Mouse (Mus musculus) stomach, embryonic 14.5 days (tissue): ENCODE data around the gene Fam216a. TPM values are rescaled to one million over a fixed set of nuclear protein-coding genes. Genes with fewer than 3 reads are reported as not detected.

Experiments used
- ATAC-seq: fragments of 200-750 bp; cut with Nextera tagmentation; 2 replicates; pipeline ENCODE4 v1.8.0; 2017; ENCODE audit warnings: low read depth, moderate TSS enrichment; ENCODE audit not compliant: insufficient number of reproducible peaks, insufficient read depth, low FRiP score
- H3K27ac ChIP-seq: fragments of 300-500 bp; sonication (generic); 2 replicates; pipeline ENCODE4 v1.5.1; 2014; ENCODE audit warnings: mild to moderate bottlenecking, low read length, moderate library complexity, mixed read lengths
- H3K27me3 ChIP-seq: fragments of 300-500 bp; sonication (generic); 2 replicates; pipeline ENCODE4 v1.6.1; 2014; ENCODE audit warnings: low read length, control low read depth, mixed read lengths; ENCODE audit not compliant: control insufficient read depth, insufficient read depth
- H3K36me3 ChIP-seq: fragments of 300-500 bp; sonication (generic); 2 replicates; pipeline ENCODE4 v1.6.1; 2014; ENCODE audit warnings: mild to moderate bottlenecking, control low read depth, low read length, moderate library complexity, mixed read lengths; ENCODE audit not compliant: control insufficient read depth, insufficient read depth
- H3K4me1 ChIP-seq: fragments of 300-500 bp; sonication (generic); 2 replicates; pipeline ENCODE4 v1.6.1; 2014; ENCODE audit warnings: low read length, control low read depth, mixed read lengths; ENCODE audit not compliant: control insufficient read depth, insufficient read depth
- H3K4me2 ChIP-seq: fragments of 300-500 bp; sonication (generic); replicated peaks from 2 replicates; pipeline ENCODE4 v1.6.1; 2014; ENCODE audit warnings: low read depth, low read length, control low read depth
- H3K4me3 ChIP-seq: fragments of 300-500 bp; sonication (generic); 2 replicates; pipeline ENCODE4 v1.5.1; 2014; ENCODE audit warnings: low read depth, low read length, control low read depth
- H3K9ac ChIP-seq: fragments of 300-500 bp; sonication (generic); replicated peaks from 2 replicates; pipeline ENCODE4 v1.6.1; 2014; ENCODE audit warnings: low read depth, mild to moderate bottlenecking, control low read depth, low read length, moderate library complexity, mixed read lengths
- H3K9me3 ChIP-seq: fragments of 300-500 bp; sonication (generic); 2 replicates; pipeline ENCODE4 v1.6.1; 2016; ENCODE audit warnings: low read depth, low read length, control low read depth; ENCODE audit not compliant: control insufficient read depth
- WGBS: fragments of 180-500 bp; shearing (Covaris S2); extraction: QIAGEN DNeasy Blood & Tissue Kit; methylation state at CpG from one replicate; pipeline ENCODE4 v1.1.7; 2014; 5-methylcytosine and 5-hydroxymethylcytosine counted together
- polyA plus RNA-seq: library from polyadenylated mRNA; unstranded; fragments of >200 nt; fragmentation: Nextera tagmentation; extraction: Ambion mirVana; gene quantifications from 2 replicates; pipeline ENCODE4 v1.2.1, GENCODE M21; 2014

Gene Fam216a
- polyA plus RNA-seq, 1 experiment from 2014 or later, result 62.9 TPM

DNA sequence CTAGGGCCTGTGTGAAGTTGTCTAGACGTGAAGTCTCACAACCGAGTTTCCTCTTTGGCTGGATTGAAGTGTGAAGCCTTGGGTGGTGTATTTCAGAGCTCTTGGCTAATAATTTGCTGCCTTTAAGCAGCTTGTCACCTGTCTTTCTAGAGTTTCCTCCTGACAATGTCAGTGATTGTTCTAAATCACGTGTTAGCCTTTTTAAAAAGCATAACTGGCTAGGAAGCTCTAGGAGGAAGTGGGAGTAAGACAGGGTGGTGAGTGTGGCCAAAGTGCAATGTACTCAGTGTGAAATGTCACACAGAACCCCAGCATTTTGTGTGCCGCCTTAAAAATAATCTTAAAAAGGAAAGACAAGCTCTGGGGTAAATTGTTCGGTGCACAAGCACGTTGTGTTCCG lies 28.4 kb downstream of the Fam216a start:
- no peaks in the 10 kb centered on the region for H3K27me3 ChIP-seq
- H3K4me3 ChIP-seq, result no peak overlapping the region
- no peaks in the 10 kb centered on the region for H3K4me1 ChIP-seq
- 59% methylated on average over 7 of the region's 7 CpGs for WGBS
- H3K9ac ChIP-seq, result no peak overlapping the region
- no peaks in the 10 kb centered on the region for H3K9me3 ChIP-seq
- no peak for ATAC-seq
- H3K27ac ChIP-seq, result no peak overlapping the region
- no peaks in the 10 kb centered on the region for H3K36me3 ChIP-seq
- no peak overlapping the region for H3K4me2 ChIP-seq

GRCm38 (mm10) chr5:122342874-122343273 lies 29.3 kb downstream of the Fam216a start:
- Histone ChIP-seq H3K4me1 (no peaks in the 10 kb centered on the region), H3K36me3 (no peaks in the 10 kb centered on the region), H3K4me3 (no peak overlapping the region), H3K9me3 (no peaks in the 10 kb centered on the region), H3K27me3 (no peaks in the 10 kb centered on the region), H3K4me2 (no peak overlapping the region), H3K27ac (no peak overlapping the region), H3K9ac (no peak overlapping the region)
- no peak for ATAC-seq
- WGBS, result 76% methylated on average over 1 of the region's 1 CpGs

DNA sequence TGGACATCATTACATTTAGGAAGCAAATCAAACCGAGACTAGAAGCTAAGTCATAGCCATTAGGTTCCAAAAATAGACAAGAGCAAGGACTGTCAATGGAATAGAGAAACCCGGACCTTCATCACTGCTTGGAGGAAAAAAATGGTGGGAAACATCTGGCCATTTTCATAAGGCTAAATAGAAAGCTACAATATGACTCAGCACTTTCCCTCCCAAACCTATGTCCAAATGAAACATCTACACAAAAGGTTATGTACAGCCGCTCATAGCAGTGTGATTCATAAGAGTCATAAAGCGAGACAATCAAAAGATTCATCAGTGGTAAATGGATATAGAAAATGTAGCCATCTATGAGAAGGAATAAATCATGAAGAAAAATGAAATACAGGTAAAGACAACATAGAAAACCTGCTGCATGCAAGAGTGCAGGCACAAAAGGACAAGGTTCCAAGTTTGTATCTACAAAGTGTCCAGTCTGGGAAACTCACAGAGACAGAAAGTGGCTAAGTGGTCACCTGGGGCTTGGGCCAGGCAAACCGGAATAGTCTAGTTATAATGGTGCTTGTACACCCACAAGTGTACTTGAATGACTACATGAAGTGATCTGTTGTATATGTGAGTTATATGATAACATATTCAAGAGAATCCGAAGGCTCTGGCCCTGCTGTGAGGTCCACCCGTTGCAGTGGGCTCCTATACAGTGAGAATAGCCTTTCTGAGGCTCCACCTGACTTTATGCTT lies 35.4 kb downstream of the Fam216a start:
- WGBS, result 92% methylated on average over 7 of the region's 7 CpGs
- Histone ChIP-seq H3K9me3 (no peaks in the 10 kb centered on the region), H3K27me3 (no peaks in the 10 kb centered on the region), H3K36me3 (no peaks in the 10 kb centered on the region), H3K4me2 (no peak overlapping the region), H3K9ac (no peak overlapping the region), H3K4me1 (no peaks in the 10 kb centered on the region), H3K27ac (no peak overlapping the region), H3K4me3 (no peak overlapping the region)
- ATAC-seq, result no peak

DNA sequence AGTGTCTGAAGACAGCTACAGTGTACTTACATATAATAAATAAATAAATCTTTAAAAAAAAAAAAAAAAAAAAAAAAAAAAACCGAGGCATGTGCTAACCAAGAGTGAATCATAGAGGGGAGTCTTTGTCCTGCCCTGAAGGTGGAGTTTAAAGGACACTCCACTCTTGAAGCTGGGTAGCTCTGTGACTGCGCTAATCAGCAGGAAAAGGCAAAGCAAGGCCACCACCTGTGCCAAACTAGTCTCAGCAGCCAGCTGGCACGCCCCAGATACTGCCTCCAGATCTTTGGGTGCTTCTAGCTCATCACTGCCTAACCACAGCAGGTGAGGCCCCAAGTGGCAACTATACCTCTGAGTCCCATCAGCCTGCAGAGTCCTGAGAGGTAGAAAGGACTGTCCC lies 37.5 kb downstream of the Fam216a start:
- H3K27ac ChIP-seq, result no peak overlapping the region
- 73% methylated on average over 3 of the region's 3 CpGs for WGBS
- H3K4me1 ChIP-seq, result no peaks in the 10 kb centered on the region
- no peaks in the 10 kb centered on the region for H3K9me3 ChIP-seq
- no peak overlapping the region for H3K4me2 ChIP-seq
- H3K9ac ChIP-seq, result no peak overlapping the region
- H3K36me3 ChIP-seq, result no peaks in the 10 kb centered on the region
- no peak overlapping the region for H3K4me3 ChIP-seq
- H3K27me3 ChIP-seq, result no peaks in the 10 kb centered on the region
- ATAC-seq, result no peak

- Histone ChIP-seq H3K4me2 (no peak overlapping the region), H3K9me3 (no peaks in the 10 kb centered on the region), H3K4me1 (no peaks in the 10 kb centered on the region), H3K4me3 (no peak overlapping the region), H3K27me3 (no peaks in the 10 kb centered on the region), H3K36me3 (0 out of 2 replicates have a peak, but pooled peaks cover 6% of the 10 kb centered on the region), H3K27ac (no peak overlapping the region), H3K9ac (no peak overlapping the region)
- WGBS, result 83% methylated on average over 4 of the region's 4 CpGs
- no peak for ATAC-seq
These were observed 41.9 kb downstream of the Fam216a start for GRCm38 (mm10) chr5:122330269-122330668.

DNA sequence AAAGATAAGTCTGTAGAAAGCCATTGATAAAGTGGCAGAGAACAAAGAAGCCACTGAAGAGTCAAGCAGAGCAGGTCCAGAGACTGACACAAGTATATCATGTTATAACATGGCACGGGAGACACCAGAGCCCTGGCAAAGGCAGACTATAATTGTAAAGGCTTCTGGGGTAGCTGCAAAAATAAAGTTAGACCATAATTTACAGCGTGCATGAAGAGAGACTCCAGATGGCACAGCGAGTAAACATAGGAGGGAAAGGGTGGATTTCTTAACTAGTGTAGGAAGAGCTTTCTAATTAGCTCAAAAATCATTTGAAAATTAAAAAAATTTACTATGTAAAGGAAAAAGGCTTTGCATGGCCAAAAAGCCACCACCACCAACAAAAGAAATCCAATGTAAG lies 44.9 kb downstream of the Fam216a start:
- Histone ChIP-seq H3K9me3 (no peaks in the 10 kb centered on the region), H3K9ac (no peak overlapping the region), H3K27ac (no peak overlapping the region), H3K4me3 (no peak overlapping the region), H3K4me2 (no peak overlapping the region), H3K4me1 (no peaks in the 10 kb centered on the region), H3K27me3 (no peaks in the 10 kb centered on the region), H3K36me3 (peaks cover 14% of the 10 kb centered on the region; the same call in 1 of the 2 replicates)
- no peak for ATAC-seq
- 88% methylated on average over 3 of the region's 3 CpGs for WGBS

GRCm38 (mm10) chr5:122325477-122325876 lies 46.7 kb downstream of the Fam216a start:
- no peak overlapping the region for H3K4me2 ChIP-seq
- H3K4me3 ChIP-seq, result no peak overlapping the region
- WGBS, result 89% methylated on average over 8 of the region's 8 CpGs
- no peaks in the 10 kb centered on the region for H3K9me3 ChIP-seq
- no peaks in the 10 kb centered on the region for H3K4me1 ChIP-seq
- H3K9ac ChIP-seq, result no peak overlapping the region
- peaks cover 17% of the 10 kb centered on the region; the same call in 1 of the 2 replicates for H3K36me3 ChIP-seq
- H3K27me3 ChIP-seq, result no peaks in the 10 kb centered on the region
- no peak for ATAC-seq
- no peak overlapping the region for H3K27ac ChIP-seq

GRCm38 (mm10) chr5:122324608-122325431 lies 47.3 kb downstream of the Fam216a start:
- Histone ChIP-seq H3K9ac (no peak overlapping the region), H3K4me2 (no peak overlapping the region), H3K27ac (no peak overlapping the region), H3K4me1 (no peaks in the 10 kb centered on the region), H3K36me3 (peaks cover 22% of the 10 kb centered on the region; the same call in 1 of the 2 replicates), H3K4me3 (no peak overlapping the region), H3K27me3 (no peaks in the 10 kb centered on the region), H3K9me3 (no peaks in the 10 kb centered on the region)
- no peak for ATAC-seq
- 87% methylated on average over 23 of the region's 23 CpGs for WGBS
